Mouse (Mus musculus) lung, adult 18-20 months (tissue): ENCODE results near the gene Awat1.
A peak's percentile ranks its signal among the peaks of the same experiment; 100 is the strongest.

Source experiments
- DNase-seq, 2 experiments: peaks; one replicate each; pipeline ENCODE4 v3.0.0; 2022; ENCODE audit warnings: mixed read lengths in 2 of 2

Awat1 gene

GRCm38 (mm10) chrX:100571951-100572350 is at the start of gene Awat1:
Awat1 (plus strand) TSS chrX:100572251.
- peak in 1 of 2 experiments; percentile 3 for DNase-seq

GRCm38 (mm10) chrX:100524471-100524870 is 47.6 kb upstream of the Awat1 start, which contains the start of gene Dgat2l6:
Dgat2l6 (plus strand) TSS chrX:100524838.
- no peak for DNase-seq

GRCm38 (mm10) chrX:100556026-100556425 is 16.0 kb upstream of the Awat1 start:
- no peak for DNase-seq

GRCm38 (mm10) chrX:100565696-100566095 is 6.4 kb upstream of the Awat1 start:
- DNase-seq = no peak

GRCm38 (mm10) chrX:100594791-100595190 is 22.7 kb downstream of the Awat1 start, which contains the start of gene P2ry4:
P2ry4 (minus strand) TSS chrX:100594869.
- no peak for DNase-seq

GRCm38 (mm10) chrX:100597439-100597838 is 25.4 kb downstream of the Awat1 start:
- DNase-seq = peak; percentile 9 to 42

- DNase-seq = no peak
Observed at GRCm38 (mm10) chrX:100599755-100600154, 27.7 kb downstream of the Awat1 start.

- DNase-seq = no peak
Observed at GRCm38 (mm10) chrX:100605314-100605713, 33.3 kb downstream of the Awat1 start, which contains the start of gene Arr3. Arr3 (plus strand) TSS chrX:100605497.

GRCm38 (mm10) chrX:100618488-100618887 is 46.4 kb downstream of the Awat1 start:
- DNase-seq = no peak

GRCm38 (mm10) chrX:100621366-100621765 is 49.3 kb downstream of the Awat1 start:
- DNase-seq = no peak

GRCm38 (mm10) chrX:100624242-100624641 is 52.2 kb downstream of the Awat1 start:
- DNase-seq = no peak

GRCm38 (mm10) chrX:100625146-100625545 is 53.1 kb downstream of the Awat1 start:
- no peak for DNase-seq

- DNase-seq = no peak
Observed at GRCm38 (mm10) chrX:100625546-100625801, 53.4 kb downstream of the Awat1 start, which contains the start of gene Kif4. Kif4 (plus strand) TSS chrX:100625737.

- peak; percentile 92 to 94 for DNase-seq
Observed at GRCm38 (mm10) chrX:100625802-100626793, 54.0 kb downstream of the Awat1 start, which contains the start of gene Pdzd11. Pdzd11 (minus strand) TSS chrX:100626568.
